ENCODE assay signal across 26 mouse cellular contexts in the genomic region with DNA sequence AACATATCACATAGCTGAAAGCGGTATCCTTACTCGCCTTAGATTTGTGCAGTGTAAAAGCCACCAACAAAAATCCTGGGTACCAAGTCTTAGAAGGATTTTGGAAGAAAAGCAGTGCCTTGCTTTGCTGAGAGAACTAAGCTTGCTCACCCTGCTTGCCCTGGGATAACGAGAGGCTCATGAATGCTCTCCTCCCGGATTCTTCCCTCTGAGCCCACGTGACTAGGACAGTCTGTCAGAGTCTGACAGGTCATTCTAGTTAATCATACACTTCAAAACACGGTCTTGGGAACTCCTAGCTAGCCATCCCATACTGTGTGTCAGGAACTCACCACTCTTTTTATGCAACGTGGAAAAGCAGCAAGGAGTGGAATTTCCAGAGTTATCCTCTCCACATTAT.
DNase-seq lines count a peak whose midpoint lies in the region; ATAC-seq lines count a peak whose summit lies in the region.
"Had no signal": no experiment of that assay in that cellular context is flagged by ENCODE, and none has a peak within 500 bp of the region (broad histone marks: within the 10 kb centered on the region; RNA-seq: fewer than 3 reads in every experiment).

No protein-coding gene starts in this region.

- no peaks in the 10 kb centered on the region for H3K9me3 ChIP-seq in liver, embryonic 16.5 days (replicated peaks; ENCODE audit: control insufficient read depth, low read length)
- H3K9me3 ChIP-seq in liver, embryonic 12.5 days (replicated peaks) = no peaks in the 10 kb centered on the region
- no peaks in the 10 kb centered on the region for H3K9me3 ChIP-seq in kidney, embryonic 16.5 days (ENCODE audit: low read length)
- H3K9me3 ChIP-seq in midbrain, embryonic 10.5 days (replicated peaks) = no peaks in the 10 kb centered on the region
- H3K9me3 ChIP-seq: forebrain, embryonic 12.5 days; hindbrain, embryonic 15.5 days; limb, embryonic 10.5 days; midbrain, embryonic 15.5 days; neural tube, embryonic 12.5 days had no signal

- 52% methylated on average over 7 of the region's 7 CpGs for WGBS in liver, embryonic 16.5 days (ENCODE audit: insufficient replicate concordance)
- WGBS in liver, embryonic 12.5 days (ENCODE audit: insufficient replicate concordance) = 48% methylated on average over 7 of the region's 7 CpGs
- 41% methylated on average over 7 of the region's 7 CpGs for WGBS in kidney, embryonic 16.5 days
- 80% methylated on average over 7 of the region's 7 CpGs for whole genome bisulfite sequencing in midbrain, embryonic 10.5 days

- H3K9ac ChIP-seq in liver, embryonic 16.5 days (ENCODE audit: low read depth, low read length) = no peak overlapping the region
- no peak overlapping the region for H3K9ac ChIP-seq in liver, embryonic 12.5 days
- no peak overlapping the region for H3K9ac ChIP-seq in kidney, embryonic 16.5 days (replicated peaks; ENCODE audit: low read length)
- H3K9ac ChIP-seq: forebrain, embryonic 12.5 days; hindbrain, embryonic 15.5 days; midbrain, embryonic 15.5 days; neural tube, embryonic 12.5 days had no signal

- ATAC-seq in liver, embryonic 16.5 days (ENCODE audit: low read depth) = peak; percentile 47; the same call in 1 of the 2 replicates
- no peak for ATAC-seq in liver, embryonic 12.5 days
- peak; percentile 83 for ATAC-seq in kidney, embryonic 16.5 days (ENCODE audit: low FRiP score, low TSS enrichment)
- ATAC-seq: CD4-positive, CD25-positive, alpha-beta regulatory T cell, adult 4 months; midbrain, embryonic 15.5 days had no signal

- no peak overlapping the region for H3K27ac ChIP-seq in liver, embryonic 16.5 days (ENCODE audit: low read length)
- no peak overlapping the region for H3K27ac ChIP-seq in liver, embryonic 12.5 days
- H3K27ac ChIP-seq in kidney, embryonic 16.5 days (ENCODE audit: low read length) = no peak overlapping the region
- H3K27ac ChIP-seq in midbrain, embryonic 10.5 days (replicated peaks) = no peak overlapping the region
- H3K27ac ChIP-seq: forebrain, embryonic 12.5 days; hindbrain, embryonic 15.5 days; limb, embryonic 10.5 days; midbrain, embryonic 15.5 days; neural tube, embryonic 12.5 days; stomach, postnatal 0 days had no signal

- H3K4me1 ChIP-seq in liver, embryonic 16.5 days (ENCODE audit: control insufficient read depth, low read depth, low read length) = no peaks in the 10 kb centered on the region
- no peaks in the 10 kb centered on the region for H3K4me1 ChIP-seq in liver, embryonic 12.5 days
- H3K4me1 ChIP-seq in kidney, embryonic 16.5 days (ENCODE audit: insufficient read depth, low read length) = 0 out of 2 replicates have a peak, but pooled peaks cover 2% of the 10 kb centered on the region
- H3K4me1 ChIP-seq in midbrain, embryonic 10.5 days = no peaks in the 10 kb centered on the region
- H3K4me1 ChIP-seq: forebrain, embryonic 12.5 days; hindbrain, embryonic 15.5 days; midbrain, embryonic 15.5 days; neural tube, embryonic 12.5 days had no signal

- H3K4me3 ChIP-seq in liver, embryonic 16.5 days (ENCODE audit: low read depth, low read length) = no peak overlapping the region
- H3K4me3 ChIP-seq in liver, embryonic 12.5 days = no peak overlapping the region
- H3K4me3 ChIP-seq in kidney, embryonic 16.5 days (ENCODE audit: low read length) = no peak overlapping the region
- H3K4me3 ChIP-seq in midbrain, embryonic 10.5 days = no peak overlapping the region
- H3K4me3 ChIP-seq: forebrain, embryonic 12.5 days; hindbrain, embryonic 15.5 days; limb, embryonic 10.5 days; midbrain, embryonic 15.5 days; neural tube, embryonic 12.5 days had no signal

- DNase-seq in kidney, adult 18-20 months = peak; percentile 54
- DNase-seq in yolk sac, embryonic 10.5 days (ENCODE audit: low spot score) = peak; percentile 78
- DNase-seq in heart, adult 8-10 months (ENCODE audit: low spot score) = no peak
- no peak for DNase-seq in midbrain, embryonic 10.5 days (ENCODE audit: low spot score)
- no peak for DNase-seq in cerebellum, postnatal 4 days (ENCODE audit: low spot score in 2 of 2)
- DNase-seq: adrenal gland, postnatal 25 days; cerebellum, adult 9-10 months; gastrocnemius, postnatal 36 days; heart, postnatal 4 days; layer of hippocampus, adult 9-11 months; liver; lung, adult 2 months; lung, postnatal 14 days; right cerebral cortex, postnatal 14 days; thymus, adult 2 months; thymus, postnatal 4 days had no signal

- H3K4me2 ChIP-seq in liver, embryonic 16.5 days (ENCODE audit: low read depth, low read length) = no peak overlapping the region
- H3K4me2 ChIP-seq in liver, embryonic 12.5 days = no peak overlapping the region
- no peak overlapping the region for H3K4me2 ChIP-seq in kidney, embryonic 16.5 days (replicated peaks; ENCODE audit: low read depth, low read length)
- H3K4me2 ChIP-seq: forebrain, embryonic 12.5 days; hindbrain, embryonic 15.5 days; midbrain, embryonic 15.5 days; neural tube, embryonic 12.5 days had no signal

- no peaks in the 10 kb centered on the region for H3K27me3 ChIP-seq in liver, embryonic 16.5 days (ENCODE audit: control insufficient read depth, insufficient read depth, low read depth, low read length)
- no peaks in the 10 kb centered on the region for H3K27me3 ChIP-seq in liver, embryonic 12.5 days (replicated peaks)
- no peaks in the 10 kb centered on the region for H3K27me3 ChIP-seq in kidney, embryonic 16.5 days (ENCODE audit: insufficient read depth, low read length)
- no peaks in the 10 kb centered on the region for H3K27me3 ChIP-seq in midbrain, embryonic 10.5 days (ENCODE audit: low read depth, poor library complexity, severe bottlenecking)
- H3K27me3 ChIP-seq: forebrain, embryonic 12.5 days; hindbrain, embryonic 15.5 days; midbrain, embryonic 15.5 days; neural tube, embryonic 12.5 days had no signal

- H3K36me3 ChIP-seq in liver, embryonic 16.5 days (ENCODE audit: control insufficient read depth, insufficient read depth) = no peaks in the 10 kb centered on the region
- H3K36me3 ChIP-seq in liver, embryonic 12.5 days = no peaks in the 10 kb centered on the region
- H3K36me3 ChIP-seq in kidney, embryonic 16.5 days (ENCODE audit: insufficient read depth, low read length) = no peaks in the 10 kb centered on the region
- no peaks in the 10 kb centered on the region for H3K36me3 ChIP-seq in midbrain, embryonic 10.5 days
- H3K36me3 ChIP-seq: forebrain, embryonic 12.5 days; hindbrain, embryonic 15.5 days; limb, embryonic 10.5 days; midbrain, embryonic 15.5 days; neural tube, embryonic 12.5 days had no signal

Comparison
In these comparisons a context has a peak if more than half of its experiments do, and no peak if none do; other contexts are left out.
1. DNase-seq: peak in kidney, adult 18-20 months (single experiment) and yolk sac, embryonic 10.5 days (single experiment); none in heart, adult 8-10 months (single experiment), midbrain, embryonic 10.5 days (single experiment) and cerebellum, postnatal 4 days (0 of 2).